Mouse (Mus musculus) adrenal gland (tissue): Measurements from ENCODE around the gene Spin1.

Source experiments
- intact Hi-C: fragments of 180-260 bp; cut with DNase I; formaldehyde crosslinking; loops from one replicate; pipeline ENCODE4 v1.15.1; 2025

The Spin1 gene

DNA sequence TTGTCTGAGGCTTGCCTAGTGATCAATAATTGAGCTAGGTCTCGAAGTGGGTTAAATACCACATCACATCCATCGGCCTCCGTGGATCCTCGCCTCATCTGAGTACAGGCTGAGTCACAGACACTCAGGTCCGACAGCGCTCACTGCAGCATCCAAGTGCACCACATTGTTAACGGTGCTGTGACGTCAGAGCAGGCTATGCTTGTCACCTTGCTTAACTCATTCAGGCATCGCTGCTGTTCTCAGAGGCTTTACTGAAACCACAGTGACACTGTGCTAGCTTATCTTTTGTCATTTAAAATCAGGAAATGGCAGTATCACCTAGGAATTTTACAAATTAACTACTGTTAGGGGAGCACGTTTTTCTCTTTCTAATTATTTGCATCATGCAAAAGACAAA, 30.5 kb downstream of the Spin1 start:
- intact Hi-C loops, result no loop called here

DNA sequence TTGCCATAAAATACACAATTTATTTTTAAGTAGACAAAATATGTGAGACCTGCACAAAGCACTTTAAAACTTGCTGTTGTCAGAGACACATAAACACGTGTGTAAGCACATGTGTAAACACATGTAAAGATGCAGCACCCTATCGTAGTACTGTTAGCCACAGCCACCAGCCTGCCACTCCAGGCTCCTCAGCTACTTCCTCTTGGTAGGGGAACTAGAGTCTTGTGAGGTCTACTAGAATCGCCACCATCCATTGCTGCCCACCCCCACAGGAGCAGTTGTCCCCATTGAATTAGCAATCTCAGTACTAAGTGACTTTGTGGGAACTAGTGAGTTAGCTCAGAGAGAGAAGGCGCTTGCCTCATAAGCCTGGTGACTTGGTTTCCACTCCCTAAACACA, 35.6 kb downstream of the Spin1 start:
- intact Hi-C loops, result no loop called here

DNA sequence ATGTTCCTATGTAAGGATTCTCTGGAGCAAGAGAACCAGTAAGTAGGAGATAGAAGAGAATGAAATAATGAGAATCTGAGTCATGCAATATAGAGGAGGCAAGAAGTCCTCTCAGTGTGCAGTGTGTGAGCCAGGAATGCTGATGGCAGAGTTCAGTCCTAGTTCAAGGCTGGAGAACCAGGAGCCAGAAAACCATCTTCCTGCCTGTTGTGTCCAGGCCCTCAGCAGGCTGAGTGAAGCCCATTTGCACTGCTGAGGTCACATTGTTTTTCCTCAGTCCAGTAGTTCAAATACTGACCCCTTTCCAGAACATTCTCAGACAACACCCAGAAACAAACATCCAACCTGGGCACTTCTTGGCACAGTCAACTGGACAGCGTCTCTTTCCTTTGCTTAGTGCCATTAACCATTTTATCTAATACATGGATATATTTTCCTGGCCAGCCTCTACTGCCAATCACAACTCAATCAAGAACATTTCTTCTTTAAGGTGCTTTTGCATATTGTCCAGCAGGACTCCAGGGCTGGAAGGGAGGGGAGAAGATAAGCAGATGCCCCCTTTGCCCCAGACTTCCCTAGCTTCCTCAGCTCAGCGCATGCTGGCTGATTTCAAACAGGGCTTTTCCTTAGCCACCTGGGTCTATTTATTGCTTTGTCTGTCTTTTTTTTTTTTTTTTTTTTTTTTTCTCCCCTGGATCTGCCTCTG, 36.5 kb downstream of the Spin1 start:
- intact Hi-C loops, result no loop called here

DNA sequence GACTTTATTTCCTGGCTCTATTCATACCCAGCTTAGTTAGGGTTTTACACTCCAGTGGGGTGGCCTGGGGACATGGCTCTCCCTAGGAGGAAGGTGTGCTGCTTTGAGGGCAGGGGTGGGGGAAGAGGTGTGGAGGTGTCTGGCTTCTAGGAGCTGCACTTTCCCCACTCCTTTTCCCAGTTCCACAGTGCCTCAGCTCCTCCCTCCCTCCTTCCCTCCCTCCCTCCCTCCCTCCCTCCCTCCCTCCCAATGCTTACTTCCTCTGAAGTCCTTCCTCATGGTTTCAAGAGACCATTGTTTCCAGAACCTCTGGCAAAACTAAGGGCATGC, 37.0 kb downstream of the Spin1 start:
- intact Hi-C loops, result no loop called here

DNA sequence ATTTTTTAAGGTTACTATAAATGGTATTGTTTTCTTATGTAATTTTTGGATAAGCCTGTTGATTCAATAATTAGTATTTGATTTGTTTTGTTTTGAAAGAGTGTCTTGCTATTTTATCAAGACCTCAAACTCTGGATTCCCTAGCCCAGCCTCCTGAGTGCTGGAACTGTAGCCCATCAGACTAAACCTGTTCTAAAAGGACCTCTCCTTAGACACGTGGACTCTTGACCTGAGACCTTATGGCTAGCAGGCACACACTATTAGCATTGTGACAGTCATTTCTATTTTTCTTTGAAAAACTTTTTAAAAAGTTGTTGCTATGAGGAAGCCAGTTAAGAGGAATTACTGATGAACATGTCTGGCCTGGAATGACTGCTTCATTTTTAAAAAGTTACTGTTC, 46.4 kb downstream of the Spin1 start:
- intact Hi-C loops, result no loop called here

DNA sequence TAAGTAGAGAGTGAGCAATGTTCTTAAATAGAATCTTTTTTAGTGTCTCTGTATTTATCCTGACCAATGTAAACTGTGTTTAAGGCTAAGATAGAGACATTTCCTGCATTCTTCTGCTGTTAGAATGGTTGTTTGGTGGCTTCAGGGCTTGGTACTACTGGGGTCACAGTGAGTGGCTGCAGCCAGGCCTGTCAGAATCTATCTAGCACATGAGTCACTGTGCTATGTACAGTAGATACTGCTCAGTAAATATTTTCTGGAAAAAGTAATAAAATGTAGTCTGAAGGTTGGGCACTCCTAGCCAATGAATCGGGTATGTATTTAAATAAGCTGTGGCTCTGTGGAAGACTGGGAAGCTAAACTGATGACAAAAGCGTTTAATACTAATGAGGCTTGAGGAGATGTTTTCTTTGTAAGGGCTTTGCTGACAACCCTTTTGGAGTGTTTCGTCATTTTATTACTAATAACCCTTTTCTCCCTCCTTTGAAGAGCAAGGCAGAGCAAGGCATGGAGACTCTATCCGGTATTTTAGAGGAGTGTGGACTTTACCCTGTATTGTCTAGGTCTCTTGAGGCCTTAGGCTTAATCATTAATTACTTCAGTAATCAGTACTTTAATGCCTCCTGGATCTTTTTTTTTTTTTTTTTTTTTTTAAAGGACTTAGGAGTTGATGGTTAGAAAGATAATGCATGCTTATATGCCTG, 52.4 kb downstream of the Spin1 start:
- intact Hi-C loops, result loop anchor here (10.0 kb wide), 1 partner anchor 48 kb away; the partner anchor contains the start of gene Spin1

DNA sequence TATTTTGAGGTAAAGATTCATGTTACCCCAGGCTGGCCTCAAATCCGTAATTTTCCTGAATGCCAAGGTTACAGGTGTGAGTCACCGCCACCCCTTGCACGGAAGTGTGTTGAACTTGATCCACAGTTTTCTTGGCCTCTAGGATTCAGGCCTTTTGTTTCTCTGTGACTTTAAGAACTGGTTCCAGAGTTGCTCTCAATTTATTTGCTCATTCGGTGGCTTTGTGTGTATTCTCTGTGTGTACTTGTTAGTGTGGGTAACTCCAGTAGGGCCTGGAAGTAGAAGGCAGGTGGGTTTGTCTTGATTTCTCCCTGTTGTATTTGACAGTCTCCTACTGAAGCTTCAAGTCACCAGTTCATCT, 53.0 kb downstream of the Spin1 start:
- intact Hi-C loops, result loop anchor here (10.0 kb wide), 1 partner anchor 49 kb away; the partner anchor contains the start of gene Spin1

DNA sequence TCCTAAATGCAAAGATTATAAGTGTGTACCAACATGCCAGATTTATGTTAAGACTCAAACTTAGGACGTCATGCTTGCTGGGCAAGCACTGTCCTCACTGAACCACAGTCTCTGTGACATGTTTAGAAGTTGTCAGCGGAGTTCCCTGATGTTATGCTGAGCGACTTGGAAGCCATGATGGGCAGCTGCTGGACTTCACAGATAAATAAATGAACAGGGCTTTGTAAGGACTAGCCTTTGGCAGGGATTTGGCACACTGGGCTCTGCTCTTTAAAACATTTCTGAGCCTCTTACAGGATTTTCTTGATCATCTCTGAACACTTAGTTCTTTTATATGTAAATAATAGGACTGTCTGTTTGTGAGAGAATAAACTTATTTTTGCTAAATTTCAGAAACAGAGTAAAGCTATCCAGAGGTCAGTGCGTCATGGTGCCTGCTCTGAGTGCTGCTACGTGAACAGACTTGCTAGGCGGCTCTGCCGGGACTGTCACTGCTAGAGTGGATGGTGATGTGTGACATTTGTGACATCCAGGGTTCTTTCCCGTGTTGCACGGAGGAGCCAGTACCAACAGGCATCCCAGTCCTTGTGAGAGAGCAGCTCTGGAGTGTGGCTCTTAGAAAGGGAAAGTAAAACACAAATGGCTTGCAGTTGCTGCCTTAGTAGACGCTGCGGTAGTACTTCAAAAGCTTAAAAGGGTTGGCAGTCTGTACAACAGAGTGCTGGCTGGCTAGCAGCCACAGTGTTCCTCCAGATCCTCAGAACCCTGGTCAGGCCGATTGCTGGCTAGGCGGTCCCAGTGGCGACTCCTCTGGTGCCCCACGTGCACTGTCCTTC, 54.7 kb downstream of the Spin1 start:
- intact Hi-C loops, result loop anchor here (10.0 kb wide), 1 partner anchor 51 kb away; the partner anchor contains the start of gene Spin1

DNA sequence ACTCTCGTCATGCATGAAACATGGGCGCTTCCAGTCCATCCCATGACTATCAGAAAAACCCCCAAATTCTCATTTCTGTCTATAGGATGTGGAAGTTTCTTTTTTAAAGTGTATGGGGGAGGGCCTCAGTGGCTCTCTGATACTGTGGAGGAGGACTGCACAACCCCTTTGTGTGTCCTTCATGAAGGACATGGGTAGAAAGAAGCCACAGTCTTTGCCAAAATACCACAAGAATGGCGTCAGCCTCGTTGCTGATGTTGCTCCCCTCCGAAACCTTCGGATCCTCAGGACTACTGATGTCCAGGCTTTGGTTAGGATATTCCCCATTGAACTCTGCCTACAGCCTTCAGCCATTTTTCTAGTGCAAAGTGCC, 55.3 kb downstream of the Spin1 start:
- intact Hi-C loops, result loop anchor here (10.0 kb wide), 1 partner anchor 51 kb away; the partner anchor contains the start of gene Spin1

DNA sequence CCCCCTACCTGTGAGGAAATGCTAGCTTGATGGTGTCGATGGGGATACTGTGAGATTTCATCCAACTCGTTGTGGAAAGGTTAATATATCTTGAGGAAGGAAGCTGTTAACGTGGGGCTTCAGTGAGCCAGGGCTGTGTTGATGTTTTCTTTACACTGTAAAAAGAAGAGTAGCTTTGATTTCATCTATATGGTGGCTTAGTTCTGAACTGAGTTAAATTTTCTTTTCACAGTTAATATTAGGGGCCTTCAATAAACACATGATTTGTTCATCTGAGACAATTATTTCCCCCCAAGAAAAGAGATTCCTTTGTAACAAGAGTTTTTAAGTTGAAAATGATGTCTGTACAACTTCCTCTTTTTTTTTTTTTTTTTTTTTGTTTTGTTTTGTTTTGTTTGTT, 56.6 kb downstream of the Spin1 start:
- intact Hi-C loops, result loop anchor here (10.0 kb wide), 1 partner anchor 52 kb away; the partner anchor contains the start of gene Spin1

DNA sequence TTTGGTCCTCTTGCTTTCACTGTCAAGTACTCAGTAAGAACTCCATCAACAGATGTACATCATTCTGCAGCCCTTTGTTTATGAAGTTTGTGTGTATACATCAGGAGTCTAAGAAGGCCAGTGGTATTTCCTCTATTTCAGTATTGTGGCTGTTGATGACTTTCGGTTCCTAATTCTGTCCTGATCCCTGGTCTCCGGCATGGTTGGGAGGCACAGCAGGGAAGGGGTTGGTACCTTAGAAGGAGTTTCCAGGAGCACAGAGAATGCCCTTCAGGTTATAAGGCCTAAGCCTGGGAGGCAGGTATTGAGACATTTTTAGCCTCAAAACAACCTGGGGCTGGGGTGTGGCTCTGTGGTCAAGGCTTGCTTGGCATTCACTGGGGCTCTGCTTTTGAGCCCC, 61.0 kb downstream of the Spin1 start:
- intact Hi-C loops, result no loop called here

DNA sequence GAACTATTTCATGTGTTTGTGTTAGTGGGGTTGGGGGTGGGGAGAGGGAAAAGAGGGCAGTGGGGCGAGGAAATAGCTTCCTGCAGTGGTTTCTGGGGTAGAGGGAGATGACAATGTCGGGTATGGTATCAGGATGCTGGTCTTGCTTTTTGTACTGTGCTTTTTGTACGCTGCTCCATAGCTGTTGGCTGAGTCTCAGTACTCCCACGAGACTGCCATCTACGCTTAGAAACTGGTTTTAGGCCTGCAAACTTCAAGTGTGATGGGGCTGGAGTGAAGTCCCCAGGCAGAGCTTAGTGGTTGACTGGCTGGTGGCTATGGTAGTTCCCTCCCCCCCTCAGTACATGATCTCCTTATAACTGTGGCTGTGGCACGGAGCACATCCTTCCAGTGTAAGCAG, 61.6 kb downstream of the Spin1 start:
- intact Hi-C loops, result no loop called here

DNA sequence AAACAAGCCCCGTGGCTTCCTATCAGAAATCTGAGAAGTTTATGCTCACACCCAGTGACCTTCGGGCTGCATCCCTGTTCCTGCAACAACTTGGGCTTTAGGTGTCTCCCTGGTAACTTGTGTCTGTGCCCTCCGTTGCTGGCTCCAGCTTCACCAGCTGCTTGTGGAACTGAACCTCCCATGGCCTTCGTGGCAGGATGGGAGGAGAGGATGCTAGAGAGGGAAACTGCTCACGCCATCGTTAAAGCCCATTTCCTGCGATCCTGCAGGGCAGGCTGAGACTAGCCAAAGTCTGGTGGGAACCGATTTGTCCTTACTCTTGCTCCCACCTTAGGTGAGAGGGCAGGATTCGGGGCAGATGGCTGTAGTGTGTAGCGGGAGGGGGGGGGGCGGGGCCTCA, 66.0 kb downstream of the Spin1 start:
- intact Hi-C loops, result no loop called here

DNA sequence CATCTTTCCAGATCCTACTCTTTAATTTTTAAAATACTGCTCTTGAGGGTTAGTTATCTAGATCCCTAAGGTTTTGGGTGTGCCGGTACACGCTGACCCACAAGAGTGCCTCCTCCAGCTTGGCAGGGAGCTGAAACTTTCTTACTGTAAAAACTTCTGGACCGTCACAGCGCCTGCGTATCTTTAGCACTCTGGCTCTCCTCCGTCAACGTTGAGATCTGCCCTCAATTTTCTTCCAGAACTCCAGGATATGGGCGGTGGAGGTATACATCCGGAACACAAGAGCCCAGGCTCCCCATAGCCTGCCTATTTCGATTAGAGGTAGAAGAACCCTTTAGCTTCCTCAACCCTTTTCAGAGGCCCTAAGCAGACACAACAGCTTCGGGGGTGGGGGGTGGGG, 69.5 kb downstream of the Spin1 start:
- intact Hi-C loops, result no loop called here

DNA sequence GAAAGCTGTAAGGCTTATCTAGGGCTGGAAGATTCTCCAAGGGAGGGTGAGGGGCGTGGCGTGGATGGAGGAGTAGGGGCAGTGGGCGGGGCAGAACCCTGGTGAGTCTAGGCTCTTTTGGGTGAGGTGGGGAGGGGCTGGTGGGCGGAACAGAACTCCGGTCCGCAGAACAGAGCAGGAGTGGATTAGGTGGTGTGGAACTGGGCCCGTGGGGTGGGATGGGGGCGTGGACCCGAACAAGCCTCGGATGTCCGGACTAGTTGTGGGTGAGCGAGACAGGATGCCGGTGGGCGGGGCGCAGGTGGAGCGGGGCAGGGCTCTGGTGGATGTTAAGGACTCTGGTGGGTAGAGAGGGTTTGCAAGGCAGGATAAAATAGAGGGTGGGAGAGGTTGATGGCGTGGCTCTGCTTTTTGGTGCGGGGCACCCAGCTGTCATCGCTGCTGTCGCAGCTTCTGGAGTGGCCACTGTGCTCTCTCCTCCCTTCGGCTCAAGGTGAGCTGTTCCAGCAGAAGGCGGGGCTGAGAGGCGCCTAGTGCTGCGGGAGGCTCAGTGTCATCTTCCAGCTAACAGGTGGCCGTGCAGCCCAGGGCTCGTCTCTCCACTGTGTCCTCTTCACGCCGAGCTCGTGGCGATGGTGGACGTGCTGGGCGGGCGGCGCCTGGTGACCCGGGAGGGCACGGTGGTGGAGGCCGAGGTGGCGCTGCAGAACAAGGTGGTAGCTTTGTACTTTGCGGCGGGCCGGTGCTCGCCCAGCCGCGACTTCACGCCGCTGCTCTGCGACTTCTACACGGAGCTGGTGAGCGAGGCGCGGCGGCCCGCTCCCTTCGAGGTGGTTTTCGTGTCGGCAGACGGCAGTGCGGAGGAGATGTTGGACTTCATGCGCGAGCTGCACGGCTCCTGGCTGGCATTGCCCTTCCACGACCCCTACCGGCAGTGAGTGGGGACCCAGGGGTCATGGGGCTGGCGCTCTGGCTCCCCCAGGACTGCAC, 70.3 kb downstream of the Spin1 start, which contains the start of gene Nxnl2:
TSS of gene Nxnl2 (plus strand) at position 332 of the 990 bp plus-strand sequence.
- intact Hi-C loops, result no loop called here

DNA sequence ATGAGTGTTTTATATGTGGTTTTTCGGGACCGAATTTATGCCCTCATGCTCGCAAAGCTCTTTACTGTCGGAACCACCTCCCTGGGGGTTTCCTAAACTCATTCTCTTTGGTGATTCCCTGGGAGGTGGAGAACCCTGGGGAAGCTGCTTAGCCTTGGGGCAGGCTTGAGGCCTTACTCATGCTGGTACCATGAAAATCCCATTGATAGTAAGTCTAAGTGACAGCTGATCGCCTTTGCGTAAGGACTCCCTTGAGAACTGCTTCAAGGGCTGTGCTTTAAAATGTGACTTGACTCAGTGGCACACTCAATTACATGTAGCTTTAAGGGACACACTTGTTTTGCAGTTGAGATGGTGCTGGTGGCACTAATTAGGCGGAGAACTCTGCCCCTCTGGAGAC, 71.9 kb downstream of the Spin1 start:
- intact Hi-C loops, result no loop called here

DNA sequence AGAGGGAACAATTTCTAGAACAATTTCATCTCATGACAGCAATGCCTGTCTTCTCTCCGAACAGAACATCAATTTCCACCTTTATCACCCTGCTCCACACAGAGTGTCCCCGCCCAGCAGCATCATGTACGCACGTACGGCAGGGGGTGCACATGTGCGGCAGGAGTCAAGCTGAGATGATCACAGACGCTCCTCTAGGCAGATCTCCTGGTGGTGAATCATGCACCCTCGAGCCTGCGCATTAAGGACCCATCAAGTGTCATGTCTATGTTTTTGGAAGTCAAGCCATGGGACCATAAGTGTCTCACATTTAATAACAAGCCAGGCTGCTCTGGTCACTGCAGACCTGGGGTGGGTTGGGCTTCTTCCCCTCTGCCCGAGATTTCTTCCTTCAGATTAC, 78.3 kb downstream of the Spin1 start:
- intact Hi-C loops, result no loop called here

DNA sequence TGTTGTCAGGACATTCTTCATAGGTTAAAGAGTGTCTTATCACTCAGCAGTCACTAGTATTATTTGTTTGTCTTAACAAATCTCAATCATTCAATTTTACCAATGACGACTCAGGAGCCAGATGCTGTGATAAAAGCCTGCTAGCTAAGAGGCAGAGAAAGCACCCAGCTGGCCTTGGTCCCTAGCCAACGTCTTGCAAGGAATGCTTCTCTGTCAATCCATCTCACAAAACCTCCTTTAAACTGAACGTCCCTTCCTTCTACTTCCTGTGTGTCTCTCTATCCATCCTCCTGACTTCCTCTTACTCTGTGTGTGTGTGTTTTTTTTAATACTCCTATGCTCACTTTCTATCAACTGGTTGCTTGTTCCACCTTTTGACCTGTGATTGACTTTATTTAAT, 78.7 kb downstream of the Spin1 start:
- intact Hi-C loops, result no loop called here

DNA sequence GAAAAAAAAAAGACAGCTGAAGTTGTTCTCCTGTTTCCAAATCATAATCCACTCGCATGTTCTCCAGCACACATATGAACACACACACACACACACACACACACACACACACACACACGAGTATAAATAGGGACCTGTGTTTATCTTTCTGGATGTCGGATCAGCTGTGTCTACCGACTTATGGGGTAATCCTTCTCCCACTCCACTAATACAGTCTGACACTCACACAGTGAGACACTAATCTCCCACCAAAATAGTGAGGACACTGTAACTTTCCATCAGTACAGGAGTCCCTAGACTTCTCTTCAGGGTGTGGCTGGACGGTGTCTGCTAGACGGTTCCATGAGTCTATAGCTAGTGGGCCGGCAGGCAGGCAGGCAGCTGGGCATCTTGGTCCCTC, 81.6 kb downstream of the Spin1 start:
- intact Hi-C loops, result no loop called here

DNA sequence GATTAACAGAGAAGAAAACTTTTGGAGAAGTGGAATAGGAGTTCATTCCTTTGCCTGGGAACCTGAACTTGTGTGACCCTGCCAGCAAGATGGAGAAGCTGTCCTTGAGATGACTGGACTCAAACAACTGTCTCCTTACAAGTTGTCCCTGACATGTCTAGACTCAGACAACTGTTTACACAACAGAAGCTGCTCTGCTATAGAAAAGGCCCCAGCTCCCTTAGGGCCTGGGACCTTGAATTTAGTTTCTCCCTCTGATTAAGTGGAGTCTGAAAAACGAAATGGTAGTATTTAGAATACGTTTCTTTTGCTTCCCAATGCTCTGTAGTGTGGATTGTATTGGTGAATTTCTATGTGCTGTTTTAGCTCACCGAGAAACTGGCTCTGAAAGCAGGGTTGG, 84.2 kb downstream of the Spin1 start:
- intact Hi-C loops, result no loop called here

DNA sequence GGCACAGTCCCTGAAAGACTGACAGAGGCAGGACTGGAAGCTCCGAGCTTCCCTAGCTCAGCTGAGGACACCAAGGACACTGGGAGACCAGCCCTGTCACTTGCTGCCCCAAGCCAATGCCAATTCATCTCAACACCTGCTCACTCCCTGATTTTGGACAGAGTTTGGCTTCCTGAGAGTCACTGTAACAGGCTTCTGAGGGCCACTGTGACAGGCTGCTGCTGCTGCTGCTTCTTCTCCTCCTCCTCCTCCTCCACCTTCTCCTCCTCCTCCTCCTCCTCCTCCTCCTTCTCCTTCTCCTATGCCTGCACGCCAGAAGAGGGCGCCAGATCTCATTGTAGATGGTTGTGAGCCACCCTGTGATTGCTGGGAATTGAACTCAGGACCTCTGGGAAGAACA, 89.7 kb downstream of the Spin1 start:
- intact Hi-C loops, result loop anchor here (5.0 to 10.0 kb wide), 2 partner anchors 238 to 424 kb away; no protein-coding TSS in a partner anchor
